In the genomic region with DNA sequence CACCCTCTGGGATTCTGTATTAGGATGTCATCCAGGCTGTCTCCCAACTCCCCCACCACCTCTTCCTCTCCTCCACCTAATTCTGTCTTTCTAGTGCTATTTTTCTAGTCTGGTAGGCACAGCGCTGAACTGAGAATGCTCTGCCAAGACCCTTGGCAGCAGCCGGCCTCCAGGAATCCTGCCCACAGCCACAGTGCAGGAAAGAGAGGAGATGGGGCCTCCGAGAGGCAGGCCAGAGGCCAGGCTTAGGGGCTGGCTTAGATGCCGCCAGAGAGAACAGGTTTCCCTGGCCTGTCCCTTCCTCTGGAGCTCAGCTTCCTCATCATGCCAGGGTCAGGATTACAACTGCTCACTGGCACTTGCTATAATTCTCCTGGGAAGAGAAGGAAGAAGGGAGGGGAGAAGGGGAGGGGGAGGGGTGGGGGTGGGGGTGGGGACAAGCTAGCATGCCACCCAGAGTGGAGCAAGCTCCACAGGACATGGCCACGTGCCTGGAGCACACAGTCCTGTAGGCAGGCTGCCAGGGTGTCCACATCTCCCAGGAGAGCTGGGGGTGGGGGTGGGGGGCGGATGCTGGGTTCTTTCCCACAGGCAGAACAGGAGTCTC, we compare ENCODE assay signal across 8 mouse cellular contexts. TPM values are rescaled to one million over a fixed set of nuclear protein-coding genes. Genes with fewer than 3 reads are reported as not detected.
A peak's percentile ranks its signal among the peaks of the same experiment; 100 is the strongest.
DNase-seq lines count a peak whose midpoint lies in the region; TF ChIP-seq lines count a peak whose summit lies in the region.

No protein-coding gene starts in this region.

- 17% methylated on average over 6 of the region's 6 CpGs for WGBS in lung, adult 2 months

- TF ChIP-seq CTCF in lung, adult 2 months (IDR thresholded peaks at IDR 0.05; ENCODE audit: insufficient read depth, low read length), result no peak

- no peak overlapping the region for H3K4me3 ChIP-seq in lung, adult 2 months (replicated peaks; ENCODE audit: extremely low read depth, low read depth, low read length)

- H3K4me1 ChIP-seq in lung, adult 2 months (ENCODE audit: control insufficient read depth, insufficient read depth, low read length), result peaks cover 6% of the 10 kb centered on the region

- DNase-seq in urinary bladder, postnatal 14 days (ENCODE audit: low spot score), result peak; percentile 56
- no peak for DNase-seq in urinary bladder, postnatal 4 days (ENCODE audit: low spot score in 2 of 2)
- peak; percentile 55 to 66 for DNase-seq in frontal cortex, postnatal 14 days (ENCODE audit: low spot score in 2 of 2)
- peak; percentile 85 for DNase-seq in heart, postnatal 4 days
- peak; percentile 65 to 78 for DNase-seq in layer of hippocampus, adult 18-20 months (ENCODE audit: low spot score in 2 of 2)
- DNase-seq in lung, adult 2 months, result peak; percentile 25
- DNase-seq in skeletal muscle tissue, adult 2 months (ENCODE audit: low read depth, low spot score), result peak; percentile 78
- no peak for DNase-seq in spleen, postnatal 36 days (ENCODE audit: low spot score in 2 of 2)

- no peak for TF ChIP-seq POLR2A in lung, adult 2 months (IDR thresholded peaks at IDR 0.05; ENCODE audit: borderline replicate concordance, extremely low read depth, low read depth, low read length)

RNA-seq across cellular contexts. Expression of a gene that starts 8.6 kb away (rescaled TPM):
- 10 to 100 TPM; 16.6 to 19.0 TPM for total RNA-seq in heart, postnatal 4 days (2021)
- total RNA-seq in layer of hippocampus, adult 18-20 months (2021), result 100 to 1,000 TPM in 1 of 2 experiments, 10 to 100 TPM in 1; 96.0 to 105 TPM
- polyA plus RNA-seq in lung, adult 2 months (2012; rRNA removed), result 6.8 and 13.6 TPM in 2 replicates

Comparison
In these comparisons a context has a peak if more than half of its experiments do, and no peak if none do; other contexts are left out.
1. DNase-seq: peak in urinary bladder, postnatal 14 days (single experiment), frontal cortex, postnatal 14 days (2 of 2), heart, postnatal 4 days (single experiment), layer of hippocampus, adult 18-20 months (2 of 2), lung, adult 2 months (single experiment) and skeletal muscle tissue, adult 2 months (single experiment); none in urinary bladder, postnatal 4 days (0 of 2) and spleen, postnatal 36 days (0 of 2).
2. RNA of a gene that starts 8.6 kb away (total RNA-seq): 96.0 to 105 TPM in layer of hippocampus, adult 18-20 months; 16.6 to 19.0 TPM in heart, postnatal 4 days; every median in the first group is over 4 times any median in the second.